Mouse (Mus musculus): ENCODE measurements at regions not wholly inside any gene's neighbourhood (a gene's known extent, or its start where the extent isn't known, plus 50 kb on each side); places are given as distances from the start of the nearest gene placed in this dataset.

DNA sequence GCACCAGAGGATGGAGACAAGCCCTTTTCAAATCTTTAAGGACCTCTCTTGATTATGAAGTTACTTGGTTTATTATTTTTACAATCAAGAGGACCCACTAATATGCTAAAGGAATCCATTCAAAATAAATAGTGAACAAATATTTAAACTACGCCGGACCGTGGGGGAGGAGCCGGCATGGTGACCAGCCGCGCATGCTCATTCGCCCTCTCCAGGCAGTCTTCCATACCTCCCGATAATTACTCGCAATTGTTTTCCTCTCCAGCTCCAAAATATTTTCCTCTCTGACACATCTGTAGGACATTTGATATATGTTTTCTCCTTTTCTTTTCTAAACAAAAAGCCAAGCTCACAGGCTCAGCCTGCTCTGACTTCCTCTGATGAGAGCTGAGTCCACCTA lies 111.3 kb upstream of the Gsc start:
- intact Hi-C loops (cut with DNase I): no loop called here
- no peak for DNase-seq (ENCODE audit: low spot score in 2 of 2)

DNA sequence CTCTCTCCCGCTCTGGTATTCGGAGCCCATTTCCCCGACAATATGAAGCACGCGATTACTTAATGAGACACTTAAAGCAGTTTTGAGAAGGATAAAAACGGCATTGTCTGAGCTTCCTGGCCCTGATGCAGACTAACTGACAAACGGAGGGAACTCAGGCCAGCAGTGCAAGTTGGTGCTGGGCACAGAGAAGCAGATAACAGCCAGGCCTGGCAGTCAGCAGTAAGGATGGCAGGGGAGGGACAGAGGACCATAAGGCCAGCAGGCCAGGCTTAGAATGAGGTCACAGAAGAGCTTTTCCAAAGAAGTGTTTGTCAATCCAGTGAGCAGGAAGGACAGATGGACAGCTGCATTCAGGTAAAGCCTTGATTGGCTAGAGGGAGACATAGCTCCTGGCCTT lies 107.7 kb upstream of the Gsc start:
- intact Hi-C loops (cut with DNase I): no loop called here
- DNase-seq (ENCODE audit: low spot score in 2 of 2): no peak

DNA sequence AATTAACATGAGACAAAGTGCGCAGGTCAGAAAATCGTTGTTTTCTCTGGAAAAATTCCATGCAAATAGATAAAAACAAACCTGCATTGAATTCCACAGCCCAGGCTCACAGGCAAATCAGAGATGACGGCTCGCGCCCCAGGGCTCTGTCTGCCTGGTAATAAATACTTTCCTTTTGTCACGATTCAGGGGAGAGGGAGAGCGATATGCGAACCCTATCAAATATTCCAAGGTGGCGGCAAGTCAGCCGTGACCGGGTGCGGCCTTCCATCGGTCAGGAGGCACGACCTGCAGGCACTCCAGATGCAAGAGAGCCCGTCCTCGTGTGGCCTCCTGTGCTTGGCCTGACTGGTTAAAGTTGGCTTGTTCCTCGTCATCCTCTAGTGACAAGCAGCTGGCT lies 94.5 kb upstream of the Gsc start:
- intact Hi-C loops (cut with DNase I): no loop called here
- DNase-seq (ENCODE audit: low spot score in 2 of 2): no peak

DNA sequence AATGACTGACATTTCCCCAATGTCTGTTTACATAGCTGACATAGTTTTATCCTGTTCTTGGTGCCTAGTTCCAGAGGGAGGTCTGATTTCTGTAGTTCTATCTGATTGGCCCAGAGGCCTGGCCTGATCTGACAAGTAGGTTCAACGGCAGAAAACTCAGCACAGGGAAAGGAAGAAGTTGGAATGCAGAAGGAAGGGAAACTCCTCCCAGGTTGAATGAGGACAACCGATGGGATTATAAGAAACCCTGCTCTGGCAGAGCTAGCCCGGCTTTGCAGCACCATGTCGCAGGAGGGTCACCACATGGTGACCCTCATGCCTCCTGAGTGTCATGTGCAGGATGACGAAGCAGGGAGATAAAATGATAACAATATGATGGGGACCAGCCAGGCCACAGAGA lies 89.8 kb upstream of the Gsc start:
- intact Hi-C loops (cut with DNase I): no loop called here

DNA sequence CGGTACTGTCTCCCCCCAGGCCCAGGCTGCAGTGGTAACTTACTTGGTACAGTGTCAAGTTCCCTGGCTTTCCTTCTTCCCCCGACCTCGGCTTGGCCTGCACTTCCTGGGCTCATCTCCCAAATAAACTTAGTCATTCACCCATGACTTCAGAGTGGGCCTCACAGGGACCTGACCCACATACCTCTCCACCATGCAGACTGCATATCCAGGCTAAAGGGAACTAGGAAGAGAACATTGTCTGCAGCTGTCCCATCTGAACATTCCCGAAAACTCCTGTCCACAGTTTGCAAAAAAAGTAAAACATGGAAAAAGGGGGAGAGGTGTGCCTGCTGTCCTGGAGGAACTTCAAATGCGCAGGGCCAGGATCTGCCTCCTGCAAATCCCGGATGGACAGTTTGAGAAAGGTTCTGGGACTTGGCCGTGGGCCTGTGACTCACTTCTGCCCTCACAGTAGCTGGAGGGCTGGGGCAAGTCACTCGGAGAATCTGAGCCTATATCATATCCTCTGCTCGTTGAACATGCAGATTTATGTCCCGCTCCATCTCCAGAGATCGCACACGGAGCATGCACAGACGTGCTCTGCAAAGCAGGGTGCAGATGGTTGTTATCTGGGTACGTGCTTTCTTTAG lies 87.9 kb upstream of the Gsc start:
- DNase-seq (ENCODE audit: low spot score in 2 of 2): no peak
- intact Hi-C loops (cut with DNase I): no loop called here

More for the DNA sequence above, 89.8 kb upstream of the Gsc start:
- no peak for DNase-seq (ENCODE audit: low spot score in 2 of 2)

DNA sequence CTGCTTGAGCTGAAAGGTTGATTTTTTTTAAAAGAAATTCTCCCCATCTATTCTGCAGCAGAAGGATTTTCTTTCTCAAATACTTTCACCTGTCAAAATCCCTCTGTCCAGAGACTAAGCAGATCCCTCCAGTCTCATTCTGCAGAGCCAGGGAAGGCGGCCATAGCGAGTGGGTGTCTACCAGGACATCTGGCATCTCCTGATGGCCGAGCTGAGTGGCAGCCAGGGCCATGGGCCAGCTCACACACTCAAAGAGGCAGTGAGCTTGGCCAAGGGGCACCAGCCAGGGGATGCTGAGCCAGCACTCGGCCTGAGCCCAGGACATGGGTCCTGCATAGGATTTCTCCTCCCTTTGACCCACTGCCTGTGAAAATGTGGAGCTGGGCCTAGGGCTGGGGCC lies 84.6 kb upstream of the Gsc start:
- intact Hi-C loops (cut with DNase I): no loop called here

DNA sequence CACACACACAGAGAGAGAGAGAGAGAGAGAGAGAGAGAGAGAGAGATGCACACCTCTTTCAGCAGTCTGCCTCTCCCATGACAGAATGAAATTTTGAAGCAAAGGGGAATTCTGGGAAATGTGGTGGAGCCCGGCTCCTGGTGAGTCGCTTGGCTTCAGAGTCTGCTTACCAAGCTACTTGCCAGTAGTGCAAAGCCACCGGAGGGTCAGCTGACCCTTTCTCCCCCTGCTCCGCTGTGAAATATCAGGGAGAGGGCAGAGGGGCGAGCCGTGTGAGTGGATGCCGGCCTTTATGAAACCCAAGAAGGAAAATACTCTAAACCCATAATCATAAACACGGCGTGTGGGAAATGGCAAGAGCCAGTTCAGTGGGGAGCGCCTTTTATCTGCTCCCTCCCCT lies 84.2 kb upstream of the Gsc start:
- no peak for DNase-seq (ENCODE audit: low spot score in 2 of 2)
- intact Hi-C loops (cut with DNase I): no loop called here

More for the DNA sequence above, 84.6 kb upstream of the Gsc start:
- peak; percentile 26 to 50 for DNase-seq (ENCODE audit: low spot score in 2 of 2)

DNA sequence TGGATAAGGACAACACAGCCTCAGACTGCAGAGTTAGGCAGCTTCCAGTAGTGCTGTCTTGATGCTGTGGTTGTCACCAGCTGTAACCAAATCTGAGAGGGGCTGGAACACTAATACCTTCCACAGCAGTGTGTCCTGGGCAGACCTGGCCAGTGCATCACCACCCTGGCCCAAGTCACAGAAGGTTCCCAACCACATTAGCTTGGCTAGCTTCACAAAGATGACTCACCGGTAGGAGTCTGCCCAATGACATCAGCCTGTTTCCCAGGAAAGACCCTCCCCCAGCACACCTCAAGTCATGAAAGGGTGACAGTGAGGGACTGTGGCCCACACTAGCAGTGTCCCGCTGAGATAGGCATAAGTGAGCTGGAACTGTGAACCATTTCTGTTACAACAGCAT lies 75.5 kb upstream of the Gsc start:
- intact Hi-C loops (cut with DNase I): no loop called here

DNA sequence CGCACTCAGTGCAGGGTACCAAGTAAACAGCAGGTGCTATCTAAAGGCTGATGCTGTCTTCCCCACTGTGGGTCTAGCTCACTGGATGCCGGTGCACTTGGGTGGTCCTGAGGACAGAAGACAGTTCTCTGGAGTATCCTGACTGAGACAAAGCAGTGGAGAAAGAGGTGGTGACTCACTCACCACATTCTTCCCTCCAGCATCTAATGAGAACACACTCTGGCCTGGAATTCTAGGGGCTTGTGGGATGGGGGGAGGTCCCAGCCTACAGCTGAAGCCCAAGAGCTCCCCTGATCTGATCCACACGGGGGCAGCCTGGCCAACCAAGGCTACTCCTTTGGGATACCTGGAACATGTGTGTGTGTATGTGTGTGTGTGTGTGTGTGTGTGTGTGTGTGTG lies 74.4 kb upstream of the Gsc start:
- intact Hi-C loops (cut with DNase I): no loop called here
- DNase-seq (ENCODE audit: low spot score in 2 of 2): no peak

More for the DNA sequence above, 75.5 kb upstream of the Gsc start:
- DNase-seq (ENCODE audit: low spot score in 2 of 2): no peak

DNA sequence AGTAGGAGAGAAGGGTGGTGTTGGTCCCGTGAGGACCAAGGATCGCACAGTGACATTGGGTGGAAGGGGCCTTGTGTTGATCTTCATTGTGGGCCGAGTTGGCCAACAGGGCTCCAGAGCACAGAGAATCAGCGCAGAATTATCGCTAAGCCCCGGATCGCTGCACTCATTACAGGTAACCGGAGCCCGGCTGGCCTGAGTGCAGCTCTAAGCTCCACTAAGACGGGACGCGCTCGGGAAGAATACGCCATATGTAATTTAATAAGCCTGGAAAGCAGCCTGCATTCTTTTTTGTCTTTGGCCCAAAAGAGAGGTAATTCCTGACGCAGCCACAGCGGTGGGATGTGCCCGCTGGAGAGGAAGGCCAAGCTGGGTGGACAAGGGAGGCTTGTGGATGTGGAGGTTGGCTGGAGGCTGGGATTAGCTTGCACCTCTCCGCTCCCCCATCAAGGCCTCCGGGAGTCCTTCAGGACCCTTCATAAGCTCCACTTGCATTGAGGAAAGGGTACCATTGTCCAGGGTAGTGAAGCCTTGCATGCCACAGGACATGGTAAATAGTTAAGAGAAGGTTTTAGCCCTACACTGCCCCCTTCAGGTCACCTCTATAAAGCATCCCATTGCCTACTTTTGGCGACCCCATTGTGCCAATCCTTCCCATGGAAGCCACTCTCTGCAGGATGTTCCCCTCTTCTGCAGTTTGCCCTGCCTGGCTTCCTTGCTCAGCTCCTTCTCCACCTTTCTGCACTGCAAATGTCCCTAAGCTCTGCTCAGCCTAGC lies 73.1 kb upstream of the Gsc start:
- intact Hi-C loops (cut with DNase I): no loop called here
- DNase-seq (ENCODE audit: low spot score in 2 of 2): no peak

DNA sequence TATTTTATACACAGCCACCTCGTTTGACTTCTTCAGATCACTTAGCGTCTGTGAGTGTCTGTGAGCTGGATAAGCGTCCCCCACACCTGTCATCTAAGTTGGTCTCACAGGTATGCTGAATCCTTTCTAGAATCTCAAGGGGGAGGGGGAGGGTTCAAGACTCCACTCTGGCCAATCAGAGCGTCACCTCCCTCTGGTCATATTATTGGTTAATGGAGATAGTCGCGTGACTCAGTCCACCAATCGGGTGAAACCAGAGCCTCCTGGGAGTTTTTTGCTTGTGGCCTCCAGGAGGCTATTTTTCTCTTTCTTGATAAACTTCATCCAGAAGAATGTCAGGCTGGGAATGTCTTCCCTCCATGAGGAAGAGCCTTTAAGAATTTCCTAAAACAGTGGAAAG lies 66.8 kb upstream of the Gsc start:
- no peak for DNase-seq (ENCODE audit: low spot score in 2 of 2)
- intact Hi-C loops (cut with DNase I): no loop called here

DNA sequence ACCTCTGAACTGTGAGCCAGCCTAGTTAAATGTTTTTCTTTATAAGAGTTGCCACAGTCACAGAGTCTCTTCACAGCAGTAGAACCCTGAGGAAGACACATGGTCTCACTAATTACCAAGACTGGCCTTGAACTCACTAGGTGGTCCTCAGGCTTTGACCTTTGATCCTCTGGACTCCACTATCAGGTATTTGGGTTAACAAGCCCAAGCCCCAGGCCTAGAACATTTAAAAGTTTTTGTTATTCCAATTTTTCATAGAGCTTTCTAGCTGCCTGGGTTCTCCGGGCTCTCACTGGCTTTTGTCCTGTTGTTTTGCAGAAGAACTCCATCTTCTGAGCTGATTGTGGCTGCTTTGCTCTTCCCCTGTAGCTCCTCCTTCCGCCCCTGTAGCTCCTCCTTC lies 65.3 kb upstream of the Gsc start:
- DNase-seq (ENCODE audit: low spot score in 2 of 2): no peak
- intact Hi-C loops (cut with DNase I): no loop called here

DNA sequence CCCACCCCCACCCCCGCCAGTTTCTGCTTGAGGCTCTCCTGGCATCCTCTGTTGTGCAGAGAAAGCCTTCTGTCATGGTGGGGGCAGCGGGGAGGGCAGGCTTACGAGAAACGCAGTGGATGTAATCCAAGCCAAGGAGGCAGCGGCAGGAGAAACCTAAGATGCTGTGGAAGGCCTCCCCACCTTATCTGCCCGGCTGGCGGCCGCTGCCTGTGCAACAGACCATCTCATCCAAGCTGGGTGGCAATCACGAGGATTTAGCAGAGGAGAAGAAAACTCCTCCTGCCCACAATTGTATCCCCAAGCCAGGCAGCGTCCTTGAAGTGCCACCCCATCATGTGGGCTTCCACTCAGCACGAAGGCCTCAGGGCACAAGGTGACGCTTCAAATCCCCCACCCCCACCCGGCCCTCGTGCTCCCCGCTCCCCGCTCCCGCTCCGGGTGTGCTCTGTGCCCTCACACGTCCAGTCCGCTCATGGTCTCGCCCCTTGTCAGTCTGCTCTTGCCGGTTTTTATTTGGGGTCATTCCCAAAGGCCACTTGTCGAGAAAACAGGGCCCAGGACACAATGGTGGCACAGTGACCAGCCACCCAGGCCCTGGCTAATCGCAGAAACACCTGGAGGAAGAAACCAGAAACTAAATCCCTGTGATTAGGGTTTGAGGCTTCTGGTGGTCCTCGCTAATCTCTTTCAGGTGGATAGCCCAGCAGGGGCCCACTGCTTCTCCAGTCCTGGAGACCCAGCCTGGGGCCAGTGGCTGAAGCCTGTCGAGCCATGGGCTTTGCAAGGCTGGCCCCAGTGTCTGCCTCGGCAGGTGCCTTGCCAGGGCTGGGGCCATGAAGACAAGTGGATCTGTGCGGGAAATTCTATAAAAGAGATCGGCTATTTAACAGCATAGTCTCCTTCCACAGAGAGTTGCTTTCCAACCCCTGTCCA lies 58.6 kb upstream of the Gsc start:
- intact Hi-C loops (cut with DNase I): no loop called here
- no peak for DNase-seq (ENCODE audit: low spot score in 2 of 2)

DNA sequence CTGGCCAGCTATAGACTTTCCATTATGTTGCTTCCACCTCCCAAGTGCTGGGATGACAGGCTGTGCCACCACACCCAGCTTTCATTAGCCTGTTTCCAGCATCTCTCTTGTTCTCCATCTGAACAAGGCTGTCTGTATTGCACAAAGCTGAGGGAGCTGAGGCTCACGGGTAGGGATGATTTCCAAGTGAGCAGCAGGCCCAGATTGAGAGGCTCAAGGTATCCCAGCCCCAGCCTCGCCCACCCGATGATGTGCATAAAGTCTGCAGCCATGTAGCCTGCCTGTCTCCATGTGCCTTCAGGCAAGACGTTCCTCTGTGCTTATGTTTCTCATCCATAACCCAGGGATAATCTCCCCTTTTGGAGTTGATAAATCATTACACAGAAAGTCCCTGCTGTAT lies 57.5 kb upstream of the Gsc start:
- intact Hi-C loops (cut with DNase I): no loop called here

More for the DNA sequence above, 57.5 kb upstream of the Gsc start:
- no peak for DNase-seq (ENCODE audit: low spot score in 2 of 2)

Data from left cerebral cortex, postnatal 14 days (tissue).